Mouse (Mus musculus): ENCODE data around the gene Slc5a1. TPM values are rescaled to one million over a fixed set of nuclear protein-coding genes. Genes with fewer than 3 reads are reported as not detected.

Slc5a1 gene
- polyA plus RNA-seq, 1 experiment from 2014 or later: not detected

GRCm38 (mm10) chr5:33211254-33211653 lies 107.2 kb downstream of the Slc5a1 start:
- no peak overlapping the region for H3K27ac ChIP-seq
- H3K4me1 ChIP-seq (replicated peaks): peaks cover 20% of the 10 kb centered on the region
- H3K27me3 ChIP-seq: no peaks in the 10 kb centered on the region
- DNase-seq (no peak), ATAC-seq (ENCODE audit: low read depth) (no peak)
- WGBS (ENCODE audit: insufficient replicate concordance): 61% methylated on average over 5 of the region's 5 CpGs
- no peak overlapping the region for H3K9ac ChIP-seq
- H3K4me3 ChIP-seq (replicated peaks): no peak overlapping the region
- no peak overlapping the region for H3K4me2 ChIP-seq
- H3K9me3 ChIP-seq (replicated peaks): no peaks in the 10 kb centered on the region
- no peaks in the 10 kb centered on the region for H3K36me3 ChIP-seq

Other genes starting within 250 kb of the Slc5a1 start
- 7.7 and 8.6 TPM in 2 replicates for gene Prr14l, start 250.0 kb upstream of the Slc5a1 start, polyA plus RNA-seq (2015; fragmentation: Nextera tagmentation; extraction: Ambion mirVana)
- gene Depdc5, start 240.5 kb upstream of the Slc5a1 start, polyA plus RNA-seq (2015; fragmentation: Nextera tagmentation; extraction: Ambion mirVana): 7.4 and 9.7 TPM in 2 replicates
- gene Ywhah, start 85.4 kb upstream of the Slc5a1 start, polyA plus RNA-seq (2015; fragmentation: Nextera tagmentation; extraction: Ambion mirVana): 248 and 292 TPM in 2 replicates
- gene Spon2, start 114.2 kb downstream of the Slc5a1 start, polyA plus RNA-seq (2015; fragmentation: Nextera tagmentation; extraction: Ambion mirVana): 6.8 and 7.2 TPM in 2 replicates
- 212 and 215 TPM in 2 replicates for gene Ctbp1, start 170.8 kb downstream of the Slc5a1 start, polyA plus RNA-seq (2015; fragmentation: Nextera tagmentation; extraction: Ambion mirVana)
- gene Maea, start 231.3 kb downstream of the Slc5a1 start, polyA plus RNA-seq (2015; fragmentation: Nextera tagmentation; extraction: Ambion mirVana): 54.9 and 58.2 TPM in 2 replicates